Mouse (Mus musculus): Measurements from ENCODE around the gene Myo6.

Myo6 gene

GRCm38 (mm10) chr9:80237184-80237799 lies 72.5 kb downstream of the Myo6 start:
- no peak for DNase-seq (ENCODE audit: low spot score)

- DNase-seq (ENCODE audit: low spot score): peak; percentile 15
These were observed 76.9 kb downstream of the Myo6 start for GRCm38 (mm10) chr9:80241719-80242118.

DNA sequence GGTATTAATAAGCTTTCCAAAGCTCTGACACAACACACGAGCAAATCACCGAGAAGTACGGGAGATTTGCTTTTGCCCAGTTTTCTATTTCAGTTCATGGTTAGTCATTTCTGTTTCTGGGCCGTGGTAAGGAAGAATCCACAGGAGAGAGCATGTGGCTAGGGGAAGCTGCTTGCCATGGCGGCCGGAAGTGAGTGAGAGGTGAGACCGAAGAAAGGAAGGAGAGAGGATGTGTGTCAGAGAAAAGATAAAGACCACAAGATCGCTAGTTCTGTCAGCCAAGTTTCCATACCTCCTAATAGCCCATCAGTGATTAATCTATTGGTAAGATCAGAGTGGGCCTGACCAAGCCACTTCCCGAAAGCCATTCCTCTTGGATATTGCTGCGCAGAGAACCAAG lies 87.3 kb downstream of the Myo6 start:
- DNase-seq (ENCODE audit: low spot score): no peak

DNA sequence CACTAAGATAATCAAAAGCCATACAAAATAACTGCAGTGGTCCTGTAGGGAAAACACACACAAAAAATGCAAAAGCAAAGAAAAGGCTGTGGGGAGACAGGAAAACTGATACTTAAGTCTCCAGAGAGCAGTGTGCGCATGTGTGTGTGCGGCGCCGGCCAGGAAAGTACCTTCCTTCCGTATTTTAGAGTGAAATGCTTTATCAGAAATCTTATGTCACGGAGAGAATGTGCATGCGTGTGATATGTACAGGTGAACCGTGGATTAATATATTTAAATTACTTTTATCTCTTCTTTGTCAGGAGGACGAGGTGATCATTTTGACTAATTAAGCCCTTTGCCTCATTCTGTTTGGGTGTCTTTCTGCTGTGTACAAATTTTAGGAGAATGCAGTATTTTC lies 88.4 kb downstream of the Myo6 start:
- no peak for DNase-seq (ENCODE audit: low spot score)

GRCm38 (mm10) chr9:80256561-80256960 lies 91.7 kb downstream of the Myo6 start:
- DNase-seq (ENCODE audit: low spot score): no peak

DNA sequence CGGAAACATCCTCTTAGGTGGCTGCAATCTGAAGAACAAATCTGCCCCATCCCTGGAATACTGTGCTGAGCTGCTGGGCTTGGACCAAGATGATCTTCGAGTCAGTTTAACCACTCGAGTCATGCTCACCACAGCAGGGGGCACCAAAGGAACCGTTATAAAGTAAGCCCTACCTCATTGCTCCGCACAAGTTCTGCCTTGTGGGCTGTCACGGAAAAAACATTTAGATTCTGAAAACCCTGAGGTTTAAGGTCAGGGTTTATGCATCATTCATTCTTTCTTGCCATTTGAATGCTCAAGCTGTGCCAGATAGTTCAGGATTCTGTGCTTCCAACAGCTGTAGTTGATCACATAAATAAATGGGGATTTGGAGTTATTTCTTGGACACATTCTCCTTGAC lies 93.6 kb downstream of the Myo6 start:
- no peak for DNase-seq (ENCODE audit: low spot score)

GRCm38 (mm10) chr9:80260905-80261304 lies 96.1 kb downstream of the Myo6 start:
- DNase-seq (ENCODE audit: low spot score): no peak

DNA sequence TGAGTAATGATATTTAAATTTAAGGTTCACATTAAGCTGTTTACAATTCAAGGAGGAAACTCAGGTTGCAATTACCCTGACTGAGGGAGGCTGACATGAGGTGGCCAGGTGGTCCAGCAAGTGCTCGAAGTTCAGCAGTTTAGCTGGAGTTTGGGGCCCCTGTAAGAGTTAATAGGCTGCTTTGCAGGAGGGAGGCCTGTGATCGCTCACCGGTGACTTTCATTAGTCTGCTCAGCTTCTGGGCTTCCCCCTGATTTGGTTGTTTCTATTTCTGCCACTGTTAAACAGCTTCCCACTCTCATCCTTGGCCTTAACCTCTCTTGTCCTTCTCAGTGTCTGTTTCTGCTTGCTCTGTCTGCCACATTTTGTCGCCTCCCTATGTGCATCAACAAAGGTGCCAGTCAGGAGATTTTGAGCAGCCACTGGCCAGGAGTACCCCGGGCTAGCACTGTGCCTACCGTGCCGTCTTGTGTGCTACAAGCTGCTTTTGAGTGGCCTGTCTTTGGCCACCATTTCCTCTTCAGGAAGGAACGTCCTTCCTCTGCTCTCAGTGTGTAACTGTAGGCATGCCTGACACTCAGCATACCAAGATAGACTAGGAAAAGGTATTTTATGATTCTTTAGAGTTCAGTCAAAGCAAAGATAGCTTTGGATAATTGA lies 97.7 kb downstream of the Myo6 start:
- DNase-seq (ENCODE audit: low spot score): no peak

DNA sequence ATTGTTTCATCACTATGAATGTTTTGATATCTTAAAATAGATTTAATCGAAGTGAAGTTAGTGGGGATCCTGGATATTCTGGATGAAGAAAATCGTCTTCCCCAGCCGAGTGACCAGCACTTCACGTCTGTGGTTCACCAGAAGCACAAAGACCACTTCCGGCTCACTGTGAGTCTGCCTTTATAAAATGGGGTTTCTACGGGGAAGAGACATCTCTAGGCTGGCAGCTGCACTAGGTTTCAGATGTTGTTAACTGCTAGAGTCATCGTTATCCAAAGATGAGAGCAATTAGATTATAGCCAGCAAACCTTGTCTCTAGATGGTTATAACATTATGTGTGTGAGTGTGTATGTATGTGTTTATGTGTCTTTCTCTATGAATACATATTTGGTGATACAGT lies 101.3 kb downstream of the Myo6 start:
- no peak for DNase-seq (ENCODE audit: low spot score)

DNA sequence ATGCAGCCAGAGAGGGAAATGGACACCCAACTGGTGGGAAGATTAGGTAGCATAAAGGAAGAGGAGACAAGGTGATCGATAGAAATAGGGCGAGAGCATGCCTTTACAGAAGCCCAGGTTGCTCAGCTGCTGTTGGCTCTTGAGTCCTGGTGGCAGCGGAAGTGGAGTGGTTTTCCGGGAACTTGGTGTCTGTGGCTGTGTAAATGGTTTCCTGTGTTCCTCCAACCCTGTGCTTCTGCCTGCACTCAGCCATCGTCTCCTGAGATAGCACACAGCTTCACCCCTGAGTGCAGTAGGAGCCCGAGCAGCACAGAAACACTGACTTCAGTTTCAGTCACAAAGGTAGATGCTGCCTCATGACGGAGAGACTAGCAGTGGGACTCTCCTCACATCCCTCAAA lies 101.7 kb downstream of the Myo6 start:
- no peak for DNase-seq (ENCODE audit: low spot score)

DNA sequence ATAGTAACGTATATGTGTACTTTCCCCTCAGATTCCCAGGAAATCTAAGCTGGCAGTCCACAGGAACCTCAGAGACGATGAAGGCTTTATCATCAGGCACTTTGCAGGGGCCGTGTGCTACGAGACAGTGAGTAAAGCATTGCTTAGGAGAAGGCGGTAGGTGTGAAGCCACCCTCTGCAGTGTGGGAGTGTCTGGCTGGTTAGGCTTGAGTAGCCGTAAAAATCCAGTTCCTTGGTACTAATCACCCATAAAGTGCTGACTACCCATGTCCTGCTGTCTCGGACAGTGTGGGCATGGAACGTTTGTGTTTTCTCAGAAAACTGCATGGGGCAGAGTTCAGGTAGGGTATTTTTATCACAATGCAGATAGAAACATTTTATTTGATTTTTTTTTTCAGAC lies 104.8 kb downstream of the Myo6 start:
- no peak for DNase-seq (ENCODE audit: low spot score)

GRCm38 (mm10) chr9:80272951-80273350 lies 108.1 kb downstream of the Myo6 start:
- DNase-seq (ENCODE audit: low spot score): no peak

DNA sequence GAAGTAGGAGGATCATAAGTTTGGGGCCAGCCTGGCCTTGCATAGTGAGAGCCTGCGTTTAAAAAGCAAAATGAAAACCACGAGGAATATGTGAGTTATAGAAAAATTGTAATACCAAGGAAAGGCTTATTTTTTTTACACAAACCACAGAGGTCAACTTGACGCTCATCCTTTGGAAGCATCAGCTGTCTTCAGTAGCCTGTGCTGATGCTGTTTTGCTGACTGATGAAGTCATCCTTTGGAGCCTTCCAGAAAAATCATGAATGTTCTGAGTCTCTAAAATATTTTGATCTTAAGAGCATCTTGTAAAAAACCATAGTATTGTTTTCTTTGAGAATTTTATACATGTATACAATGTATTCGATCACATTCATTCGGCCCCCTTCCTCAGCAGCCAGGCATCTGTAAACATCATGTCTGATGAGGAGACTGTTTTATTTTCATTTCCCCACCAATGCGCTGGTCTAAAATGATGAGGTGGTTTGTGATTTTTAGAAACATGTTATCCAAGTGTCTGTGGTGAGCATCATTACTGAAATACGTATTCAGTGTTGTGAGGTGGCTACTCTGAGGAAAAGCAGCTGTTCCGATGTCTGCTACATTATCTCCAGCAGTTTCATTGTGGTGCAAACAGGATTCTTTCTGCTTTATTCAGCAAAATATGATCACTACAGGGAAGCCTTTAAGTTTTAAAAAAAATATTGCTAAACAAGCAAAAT lies 110.4 kb downstream of the Myo6 start:
- no peak for DNase-seq (ENCODE audit: low spot score)

- DNase-seq (ENCODE audit: low spot score): no peak
These were observed 110.9 kb downstream of the Myo6 start for GRCm38 (mm10) chr9:80275772-80276134.

- no peak for DNase-seq (ENCODE audit: low spot score)
These were observed 112.3 kb downstream of the Myo6 start for GRCm38 (mm10) chr9:80277157-80277556.

DNA sequence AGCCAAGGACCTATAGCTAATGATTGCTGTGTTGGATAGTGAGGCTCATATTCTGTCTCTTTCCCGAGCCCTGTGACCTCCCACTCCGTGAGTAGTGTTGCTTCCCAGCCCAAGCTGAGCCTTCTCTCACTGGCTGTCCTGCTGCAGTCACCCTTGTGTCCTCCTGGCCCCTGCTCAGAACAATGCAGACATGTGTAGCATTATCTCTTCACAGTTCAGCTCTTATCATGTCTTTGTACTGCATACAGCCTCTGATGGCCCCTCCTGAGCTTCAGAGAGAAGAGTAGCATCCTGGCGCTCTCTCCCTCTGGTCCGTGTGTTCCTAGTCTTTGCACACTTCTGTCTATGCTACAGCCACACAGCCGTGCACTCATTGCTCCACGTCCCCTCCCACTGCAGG lies 112.9 kb downstream of the Myo6 start:
- no peak for DNase-seq (ENCODE audit: low spot score)

GRCm38 (mm10) chr9:80280724-80281123 lies 115.9 kb downstream of the Myo6 start:
- DNase-seq (ENCODE audit: low spot score): no peak

- DNase-seq (ENCODE audit: low spot score): no peak
These were observed 117.6 kb downstream of the Myo6 start for GRCm38 (mm10) chr9:80282426-80282825.

DNA sequence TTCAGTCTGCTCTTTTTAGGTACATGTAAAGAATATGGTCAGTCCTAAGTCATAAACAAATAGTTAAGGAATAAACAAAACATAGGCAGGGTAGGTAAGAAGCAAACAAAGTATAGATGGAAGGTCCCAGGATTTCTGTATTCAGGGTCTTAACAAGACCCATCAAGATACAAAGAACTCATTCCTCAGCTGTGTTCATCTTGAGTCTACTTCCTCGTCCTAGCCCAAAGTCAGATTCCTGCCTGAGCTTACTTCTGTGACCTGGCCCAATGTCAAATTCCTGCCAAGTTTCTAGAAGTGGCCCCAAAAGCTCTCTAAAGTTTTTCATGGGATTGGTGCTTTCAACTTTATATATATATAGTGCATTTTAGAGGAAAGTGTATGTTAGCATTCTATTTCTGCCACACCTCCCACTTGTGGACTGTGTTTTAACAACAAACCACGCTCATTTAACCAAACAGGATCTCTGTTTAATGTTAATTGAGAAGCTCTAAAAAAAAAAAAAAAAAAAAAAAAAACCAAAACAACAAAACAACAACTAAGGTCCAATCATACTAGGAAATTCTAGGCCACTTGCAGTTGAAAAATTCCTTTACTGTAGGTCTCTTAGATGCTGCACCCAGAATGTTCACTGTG lies 119.8 kb downstream of the Myo6 start:
- DNase-seq (ENCODE audit: low spot score): no peak

- DNase-seq (ENCODE audit: low spot score): no peak
These were observed 122.0 kb downstream of the Myo6 start for GRCm38 (mm10) chr9:80286845-80287244.

- peak; percentile 33 for DNase-seq (ENCODE audit: low spot score)
These were observed 128.3 kb downstream of the Myo6 start for GRCm38 (mm10) chr9:80293056-80293584.

GRCm38 (mm10) chr9:80296086-80296485 lies 131.3 kb downstream of the Myo6 start:
- no peak for DNase-seq (ENCODE audit: low spot score)

GRCm38 (mm10) chr9:80299031-80299430 lies 134.2 kb downstream of the Myo6 start:
- DNase-seq (ENCODE audit: low spot score): no peak

All from adipocyte (in vitro differentiated cells).